Mouse (Mus musculus) embryonic fibroblast, embryonic 13.5 days (primary cell): ENCODE results near the gene Mphosph9.

Experiments
- CTCF ChIP-seq: IDR thresholded peaks from 2 replicates; pipeline ENCODE4 v1.5.1; 2011; ENCODE audit warnings: mild to moderate bottlenecking, control low read depth, low read length, moderate library complexity, borderline replicate concordance; ENCODE audit not compliant: insufficient read depth
- POLR2A ChIP-seq: IDR thresholded peaks from 2 replicates; pipeline ENCODE4 v1.6.1; 2011; ENCODE audit warnings: low read depth, mild to moderate bottlenecking, control low read depth, low read length, moderate library complexity

- TF ChIP-seq POLR2A = no peak
- no peak for TF ChIP-seq CTCF
Measured at GRCm38 (mm10) chr5:124350350-124350749, 22.6 kb upstream of the Mphosph9 start.
